Mouse (Mus musculus): ENCODE data around the gene Mfsd4a. TPM values are rescaled to one million over a fixed set of nuclear protein-coding genes. Genes with fewer than 3 reads are reported as not detected.

Mfsd4a gene
- 40.7 TPM for polyA plus RNA-seq (2015; fragmentation: Illumina TruSeq; extraction: RNeasy Lipid Tissue Mini Kit (QIAGEN cat#74804); ENCODE audit: low read depth, low replicate concordance)

DNA sequence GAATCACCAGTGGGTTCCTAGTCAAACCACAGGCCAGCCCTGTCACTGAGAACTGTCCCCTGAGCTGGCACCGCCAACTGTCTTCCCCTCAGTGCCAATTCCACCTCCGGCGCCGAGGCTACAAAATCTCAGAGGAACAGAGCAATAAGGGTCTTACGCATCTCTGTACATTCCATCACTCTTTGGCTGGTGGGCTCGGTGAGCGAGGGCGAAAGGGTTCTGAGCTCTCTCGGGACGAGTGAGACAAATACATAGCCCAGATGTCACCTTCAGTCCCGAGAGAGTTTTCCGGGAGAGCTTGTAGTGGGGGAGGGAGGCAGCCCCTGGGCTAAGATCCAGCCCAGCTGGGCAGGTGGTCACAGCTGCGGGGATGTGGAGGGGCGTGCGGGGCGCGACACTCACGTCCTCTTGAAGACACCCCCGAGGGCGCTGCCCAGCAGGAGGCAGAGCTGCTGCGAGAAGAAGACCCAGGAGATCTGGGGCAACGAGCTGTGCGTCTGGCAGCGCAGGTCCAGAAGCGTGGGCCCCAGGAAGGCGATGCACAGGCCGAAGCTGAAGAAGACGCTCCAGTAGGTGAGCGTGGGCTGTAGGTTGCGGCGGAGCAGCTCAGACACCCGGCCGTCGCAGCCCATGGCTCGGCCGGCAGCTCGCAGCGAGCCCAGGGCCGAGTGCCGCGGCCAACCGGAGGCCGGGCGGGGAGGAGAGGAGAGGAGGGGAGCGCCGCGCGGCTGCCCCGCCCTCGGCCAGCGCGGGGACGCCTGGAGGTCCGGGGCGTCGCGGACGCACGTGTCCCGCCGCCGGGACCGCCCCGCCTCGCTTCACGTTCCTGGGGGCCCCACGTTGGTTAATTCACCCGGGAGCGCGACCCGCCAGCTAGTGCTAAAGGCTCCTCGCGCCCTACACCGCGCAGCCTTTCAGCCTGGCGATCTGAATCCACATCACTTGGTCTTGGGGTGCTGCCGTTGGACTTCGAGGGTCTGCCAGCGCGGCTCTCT, at the start of gene Mfsd4a:
Gene Mfsd4a, minus strand, starts transcription at position 802 of the 995 bp plus-strand sequence.

DNA sequence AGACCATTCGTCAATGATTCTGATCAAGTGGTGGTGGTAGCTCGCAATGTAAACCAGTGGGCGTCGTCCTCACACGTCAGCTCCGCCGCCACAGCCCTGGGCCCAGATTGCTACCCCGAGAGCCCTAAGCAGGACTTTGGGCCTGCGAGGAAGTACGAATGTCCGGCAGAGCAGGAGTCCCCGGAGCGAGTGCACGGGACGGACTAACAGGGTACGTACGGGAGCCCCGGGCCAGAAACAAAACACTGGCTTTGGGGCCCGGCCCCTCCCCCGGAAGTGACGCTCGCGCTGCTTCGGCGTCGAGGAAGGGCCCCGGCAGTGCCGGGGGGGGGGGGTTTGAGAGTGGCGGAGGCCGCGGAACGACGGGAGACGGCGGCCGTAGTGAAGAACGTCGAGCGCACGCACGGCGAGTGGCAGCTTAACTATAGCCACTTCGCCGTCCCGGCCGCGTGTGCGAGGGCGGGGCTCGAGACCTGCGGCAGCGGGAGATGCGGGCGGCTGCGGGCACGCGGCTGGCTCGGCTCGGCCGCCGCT, 60.5 kb downstream of the Mfsd4a start, which contains the start of gene Elk4:
Gene Elk4, plus strand, starts transcription at position 326 of the 534 bp plus-strand sequence.

Other genes starting within 250 kb of the Mfsd4a start
- gene Slc41a1, start 240.6 kb downstream of the Mfsd4a start, polyA plus RNA-seq (2015; fragmentation: Illumina TruSeq; extraction: RNeasy Lipid Tissue Mini Kit (QIAGEN cat#74804); ENCODE audit: low read depth, low replicate concordance): 32.5 TPM
- gene Rab29, start 200.8 kb downstream of the Mfsd4a start, polyA plus RNA-seq (2015; fragmentation: Illumina TruSeq; extraction: RNeasy Lipid Tissue Mini Kit (QIAGEN cat#74804); ENCODE audit: low read depth, low replicate concordance): 9.3 TPM
- gene Nucks1, start 157.5 kb downstream of the Mfsd4a start, polyA plus RNA-seq (2015; fragmentation: Illumina TruSeq; extraction: RNeasy Lipid Tissue Mini Kit (QIAGEN cat#74804); ENCODE audit: low read depth, low replicate concordance): 54.7 TPM
- gene Slc45a3, start 105.1 kb downstream of the Mfsd4a start, polyA plus RNA-seq (2015; fragmentation: Illumina TruSeq; extraction: RNeasy Lipid Tissue Mini Kit (QIAGEN cat#74804); ENCODE audit: low read depth, low replicate concordance): 1.7 TPM
- 12.0 TPM for gene Elk4, start 60.5 kb downstream of the Mfsd4a start, polyA plus RNA-seq (2015; fragmentation: Illumina TruSeq; extraction: RNeasy Lipid Tissue Mini Kit (QIAGEN cat#74804); ENCODE audit: low read depth, low replicate concordance)
- 32.0 TPM for gene Cdk18, start 71.6 kb upstream of the Mfsd4a start, polyA plus RNA-seq (2015; fragmentation: Illumina TruSeq; extraction: RNeasy Lipid Tissue Mini Kit (QIAGEN cat#74804); ENCODE audit: low read depth, low replicate concordance)
- 5.3 TPM for gene Lemd1, start 123.4 kb upstream of the Mfsd4a start, polyA plus RNA-seq (2015; fragmentation: Illumina TruSeq; extraction: RNeasy Lipid Tissue Mini Kit (QIAGEN cat#74804); ENCODE audit: low read depth, low replicate concordance)
- 2.6 TPM for gene AC124108.1, start 123.4 kb upstream of the Mfsd4a start, polyA plus RNA-seq (2015; fragmentation: Illumina TruSeq; extraction: RNeasy Lipid Tissue Mini Kit (QIAGEN cat#74804); ENCODE audit: low read depth, low replicate concordance)
- not detected for gene Gm10188, start 161.7 kb upstream of the Mfsd4a start, polyA plus RNA-seq (2015; fragmentation: Illumina TruSeq; extraction: RNeasy Lipid Tissue Mini Kit (QIAGEN cat#74804); ENCODE audit: low read depth, low replicate concordance)
- 11.4 TPM for gene Klhdc8a, start 230.6 kb upstream of the Mfsd4a start, polyA plus RNA-seq (2015; fragmentation: Illumina TruSeq; extraction: RNeasy Lipid Tissue Mini Kit (QIAGEN cat#74804); ENCODE audit: low read depth, low replicate concordance)
- gene Nuak2, start 248.1 kb upstream of the Mfsd4a start, polyA plus RNA-seq (2015; fragmentation: Illumina TruSeq; extraction: RNeasy Lipid Tissue Mini Kit (QIAGEN cat#74804); ENCODE audit: low read depth, low replicate concordance): 0.86 TPM

Data from brain, adult 10 weeks (tissue).